Mouse (Mus musculus): ENCODE results near the gene Mcm3. TPM values are rescaled to one million over a fixed set of nuclear protein-coding genes. Genes with fewer than 3 reads are reported as not detected.

Gene Mcm3
- total RNA-seq (2023), result 54.3 TPM

DNA sequence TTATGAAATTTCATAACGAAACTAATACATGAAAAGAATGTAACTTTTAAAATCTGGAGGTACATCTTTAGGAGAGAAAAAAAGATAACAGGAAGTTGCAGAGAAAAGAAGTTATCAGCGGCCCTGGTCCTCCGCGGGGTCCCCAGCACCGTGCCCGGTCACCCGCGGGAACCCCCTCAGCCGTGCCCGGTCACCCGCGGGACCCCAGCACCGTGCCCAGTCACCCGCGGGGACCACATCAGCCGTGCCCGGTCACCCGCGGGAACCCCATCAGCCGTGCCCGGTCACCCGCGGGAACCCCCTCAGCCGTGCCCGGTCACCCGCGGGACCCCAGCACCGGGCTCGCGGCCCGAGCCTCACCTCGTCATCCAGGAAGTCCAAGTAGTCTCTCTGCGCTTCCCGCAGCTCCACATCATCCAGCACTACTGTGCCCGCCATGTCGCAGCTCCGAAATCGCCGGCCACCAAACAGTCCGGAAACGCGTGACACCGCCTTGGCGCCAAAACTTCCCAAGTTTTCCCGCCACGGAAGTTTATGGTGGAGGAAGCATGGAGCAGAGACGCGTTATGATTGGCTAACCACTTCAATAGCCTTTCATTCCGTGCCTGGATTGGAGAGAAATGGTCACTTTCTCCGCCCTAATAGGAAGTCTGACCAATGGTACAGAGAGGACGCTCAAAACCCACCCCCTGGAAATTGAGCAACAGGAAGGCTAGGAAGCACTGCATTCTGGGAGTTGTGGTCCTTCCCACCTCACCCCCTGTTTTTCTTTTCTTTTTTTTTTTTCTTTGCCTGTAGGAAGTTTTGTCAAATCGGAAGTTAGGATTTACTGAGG, at the start of gene Mcm3:
Gene Mcm3, minus strand, starts transcription at position 542 of the 835 bp plus-strand sequence.

GRCm38 (mm10) chr1:20790517-20790916, 29.6 kb downstream of the Mcm3 start, which contains the start of gene Il17f:
TSS of gene Il17f (minus strand) at chr1:20790617.

Other genes with a start within 250 kb of the Mcm3 start
- gene Pkhd1, start 202.2 kb downstream of the Mcm3 start, total RNA-seq (2023), result not detected
- not detected for gene Il17a, start 89.4 kb downstream of the Mcm3 start, total RNA-seq (2023)
- gene Il17f, start 29.7 kb downstream of the Mcm3 start, total RNA-seq (2023), result 3.2 TPM
- 3.4 TPM for gene Paqr8, start 70.3 kb upstream of the Mcm3 start, total RNA-seq (2023)
- gene Efhc1, start 131.3 kb upstream of the Mcm3 start, total RNA-seq (2023), result 1.4 TPM

Measured in CD8-positive naive resting alpha-beta T cell, adult 57 days (primary cell).